Mouse (Mus musculus): ENCODE measurements at regions not wholly inside any gene's neighbourhood (a gene's known extent, or its start where the extent isn't known, plus 50 kb on each side); places are given as distances from the start of the nearest gene placed in this dataset.

DNA sequence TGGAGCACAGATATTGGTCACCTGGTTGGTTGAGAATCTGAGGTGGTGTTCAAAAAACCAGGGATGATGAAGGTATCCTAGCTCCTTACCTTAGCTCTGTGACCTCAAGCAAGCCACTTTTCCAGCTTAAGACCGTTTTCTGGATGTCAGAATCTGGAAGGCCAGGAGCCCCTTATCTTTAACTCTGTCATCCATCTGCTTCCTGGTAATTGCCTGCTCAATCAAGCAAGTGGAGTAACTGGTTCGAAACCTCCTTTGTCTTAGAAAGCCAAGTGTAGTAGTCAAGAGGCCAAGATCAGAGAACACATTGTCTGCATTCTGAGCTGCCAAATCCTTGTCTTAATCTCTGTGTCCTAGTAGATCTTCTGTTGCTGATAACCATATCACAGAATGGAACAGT is 95.9 kb upstream of the Tmem164 start:
- Histone ChIP-seq H3K4me1 (ENCODE audit: control insufficient read depth, insufficient read depth, low read length) (no peaks in the 10 kb centered on the region), H3K27ac (ENCODE audit: low read depth, low read length) (no peak overlapping the region), H3K36me3 (ENCODE audit: control insufficient read depth, insufficient read depth, low read length) (no peaks in the 10 kb centered on the region), H3K9ac (ENCODE audit: low read depth, low read length) (no peak overlapping the region), H3K9me3 (replicated peaks; ENCODE audit: control insufficient read depth, low read length) (no peaks in the 10 kb centered on the region), H3K4me2 (no peak overlapping the region), H3K4me3 (ENCODE audit: low read depth, low read length) (no peak overlapping the region), H3K27me3 (ENCODE audit: control insufficient read depth, insufficient read depth, low read length) (no peaks in the 10 kb centered on the region)
- no peak for ATAC-seq (replicated peaks; ENCODE audit: insufficient number of reproducible peaks, low FRiP score, low TSS enrichment)
- WGBS (ENCODE audit: insufficient replicate concordance), result 55% methylated on average over 2 of the region's 2 CpGs

DNA sequence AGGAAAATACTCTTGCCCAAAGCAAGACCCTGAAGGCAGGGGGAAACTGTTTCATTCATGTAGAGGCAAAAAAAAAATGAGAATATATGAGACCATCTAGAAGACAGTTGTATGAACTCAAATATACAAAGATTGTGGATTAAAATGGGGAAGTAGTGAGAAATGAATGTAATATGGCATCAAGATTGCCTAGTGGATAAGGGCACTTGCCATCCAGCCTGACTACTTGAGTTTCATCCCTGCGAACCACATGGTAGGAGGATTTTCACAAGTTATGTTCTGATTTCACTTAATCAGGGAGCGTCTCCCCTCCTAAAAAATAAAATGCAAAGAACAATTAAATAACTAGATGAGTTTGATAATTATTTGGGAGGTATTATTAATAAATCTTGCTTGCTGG is 81.8 kb upstream of the Tmem164 start:
- H3K9ac ChIP-seq (ENCODE audit: low read depth, low read length), result no peak overlapping the region
- WGBS (ENCODE audit: insufficient replicate concordance), result 78% methylated on average over 2 of the region's 2 CpGs
- H3K4me3 ChIP-seq (ENCODE audit: low read depth, low read length), result no peak overlapping the region
- H3K9me3 ChIP-seq (replicated peaks; ENCODE audit: control insufficient read depth, low read length), result no peaks in the 10 kb centered on the region
- no peak overlapping the region for H3K27ac ChIP-seq (ENCODE audit: low read depth, low read length)
- H3K36me3 ChIP-seq (ENCODE audit: control insufficient read depth, insufficient read depth, low read length), result no peaks in the 10 kb centered on the region
- H3K4me1 ChIP-seq (ENCODE audit: control insufficient read depth, insufficient read depth, low read length), result no peaks in the 10 kb centered on the region
- ATAC-seq (replicated peaks; ENCODE audit: insufficient number of reproducible peaks, low FRiP score, low TSS enrichment), result no peak
- no peaks in the 10 kb centered on the region for H3K27me3 ChIP-seq (ENCODE audit: control insufficient read depth, insufficient read depth, low read length)
- no peak overlapping the region for H3K4me2 ChIP-seq

DNA sequence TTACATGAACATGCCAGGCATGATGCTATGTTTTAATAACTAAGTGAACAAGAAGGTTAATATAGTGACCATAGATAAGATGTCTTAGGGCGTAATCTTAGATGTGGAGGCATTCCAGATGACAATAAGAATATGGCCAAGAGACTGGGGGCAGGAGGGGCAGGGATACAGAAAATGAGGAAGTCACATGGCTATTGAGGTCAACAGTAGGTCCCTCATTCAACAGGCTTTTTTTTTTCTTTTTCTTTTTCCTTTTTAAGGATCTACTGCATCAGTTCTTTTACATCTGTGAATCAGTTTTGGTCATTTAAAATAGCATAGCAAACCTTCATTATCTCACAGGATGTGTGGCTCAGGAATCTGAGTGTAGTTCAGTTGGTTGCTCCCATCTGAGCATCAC is 80.4 kb upstream of the Tmem164 start:
- no peaks in the 10 kb centered on the region for H3K9me3 ChIP-seq (replicated peaks; ENCODE audit: control insufficient read depth, low read length)
- 96% methylated on average over 1 of the region's 1 CpGs for WGBS (ENCODE audit: insufficient replicate concordance)
- H3K4me2 ChIP-seq, result no peak overlapping the region
- ATAC-seq (replicated peaks; ENCODE audit: insufficient number of reproducible peaks, low FRiP score, low TSS enrichment), result no peak
- no peak overlapping the region for H3K4me3 ChIP-seq (ENCODE audit: low read depth, low read length)
- H3K4me1 ChIP-seq (ENCODE audit: control insufficient read depth, insufficient read depth, low read length), result no peaks in the 10 kb centered on the region
- no peak overlapping the region for H3K9ac ChIP-seq (ENCODE audit: low read depth, low read length)
- H3K36me3 ChIP-seq (ENCODE audit: control insufficient read depth, insufficient read depth, low read length), result no peaks in the 10 kb centered on the region
- no peaks in the 10 kb centered on the region for H3K27me3 ChIP-seq (ENCODE audit: control insufficient read depth, insufficient read depth, low read length)
- H3K27ac ChIP-seq (ENCODE audit: low read depth, low read length), result no peak overlapping the region

DNA sequence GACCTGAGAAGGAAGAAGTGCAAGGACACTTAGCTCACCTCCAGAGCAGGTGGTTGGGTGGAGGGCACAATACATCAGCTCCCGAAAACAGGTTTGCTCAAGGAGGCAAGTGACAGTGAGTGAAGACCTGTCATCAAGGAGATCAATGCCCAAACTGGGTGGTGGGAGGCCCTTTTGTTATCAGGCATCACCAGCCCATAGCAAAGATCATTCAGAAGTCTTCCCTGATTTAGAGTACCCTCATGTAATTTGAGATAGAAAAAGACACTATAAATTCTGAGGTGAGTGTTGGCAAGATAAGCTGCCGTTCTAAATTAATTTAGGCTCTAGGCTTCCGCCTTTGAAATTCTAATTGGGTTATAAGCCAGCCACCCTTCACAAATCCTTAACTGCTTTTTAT is 76.1 kb upstream of the Tmem164 start:
- no peak overlapping the region for H3K4me2 ChIP-seq
- no peaks in the 10 kb centered on the region for H3K36me3 ChIP-seq (ENCODE audit: control insufficient read depth, insufficient read depth, low read length)
- ATAC-seq (replicated peaks; ENCODE audit: insufficient number of reproducible peaks, low FRiP score, low TSS enrichment), result no peak
- no peak overlapping the region for H3K9ac ChIP-seq (ENCODE audit: low read depth, low read length)
- H3K27ac ChIP-seq (ENCODE audit: low read depth, low read length), result no peak overlapping the region
- WGBS (ENCODE audit: insufficient replicate concordance), result 72% methylated on average over 3 of the region's 3 CpGs
- no peaks in the 10 kb centered on the region for H3K4me1 ChIP-seq (ENCODE audit: control insufficient read depth, insufficient read depth, low read length)
- H3K27me3 ChIP-seq (ENCODE audit: control insufficient read depth, insufficient read depth, low read length), result no peaks in the 10 kb centered on the region
- no peaks in the 10 kb centered on the region for H3K9me3 ChIP-seq (replicated peaks; ENCODE audit: control insufficient read depth, low read length)
- H3K4me3 ChIP-seq (ENCODE audit: low read depth, low read length), result no peak overlapping the region

DNA sequence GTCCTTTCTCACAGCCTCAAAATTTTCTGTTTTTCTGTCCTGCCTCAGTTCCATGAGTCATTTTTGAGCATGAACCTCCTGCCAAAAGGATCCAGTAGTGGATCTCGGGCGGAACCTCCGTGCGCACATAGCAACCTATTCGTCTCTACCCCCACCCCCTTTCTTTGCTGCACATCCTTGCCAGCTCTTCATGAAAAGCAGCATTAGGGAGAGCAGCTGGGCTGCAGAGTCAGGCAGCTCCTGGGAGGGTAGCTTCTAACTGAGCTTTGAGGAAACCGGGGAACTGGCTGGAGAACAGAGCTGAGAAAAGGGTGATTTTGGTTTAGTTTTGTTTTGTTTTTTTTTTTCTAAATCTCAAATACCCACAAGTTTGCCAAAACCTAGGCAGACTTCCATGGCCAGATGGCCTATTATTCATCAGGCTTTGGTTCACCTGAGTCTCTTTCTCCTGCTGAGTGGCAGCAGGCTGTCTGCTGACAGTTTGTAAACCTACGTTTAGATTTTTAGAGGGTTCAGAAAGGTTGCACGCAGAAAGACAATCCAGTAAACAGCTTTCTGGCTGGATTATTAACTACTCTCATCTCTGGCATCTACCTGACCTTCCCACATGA is 74.5 kb upstream of the Tmem164 start:
- Histone ChIP-seq H3K9ac (ENCODE audit: low read depth, low read length) (no peak overlapping the region), H3K4me1 (ENCODE audit: control insufficient read depth, insufficient read depth, low read length) (no peaks in the 10 kb centered on the region), H3K36me3 (ENCODE audit: control insufficient read depth, insufficient read depth, low read length) (no peaks in the 10 kb centered on the region), H3K9me3 (replicated peaks; ENCODE audit: control insufficient read depth, low read length) (no peaks in the 10 kb centered on the region), H3K27me3 (ENCODE audit: control insufficient read depth, insufficient read depth, low read length) (no peaks in the 10 kb centered on the region), H3K27ac (ENCODE audit: low read depth, low read length) (no peak overlapping the region), H3K4me3 (ENCODE audit: low read depth, low read length) (no peak overlapping the region), H3K4me2 (no peak overlapping the region)
- 88% methylated on average over 8 of the region's 8 CpGs for WGBS (ENCODE audit: insufficient replicate concordance)
- ATAC-seq (replicated peaks; ENCODE audit: insufficient number of reproducible peaks, low FRiP score, low TSS enrichment), result no peak

DNA sequence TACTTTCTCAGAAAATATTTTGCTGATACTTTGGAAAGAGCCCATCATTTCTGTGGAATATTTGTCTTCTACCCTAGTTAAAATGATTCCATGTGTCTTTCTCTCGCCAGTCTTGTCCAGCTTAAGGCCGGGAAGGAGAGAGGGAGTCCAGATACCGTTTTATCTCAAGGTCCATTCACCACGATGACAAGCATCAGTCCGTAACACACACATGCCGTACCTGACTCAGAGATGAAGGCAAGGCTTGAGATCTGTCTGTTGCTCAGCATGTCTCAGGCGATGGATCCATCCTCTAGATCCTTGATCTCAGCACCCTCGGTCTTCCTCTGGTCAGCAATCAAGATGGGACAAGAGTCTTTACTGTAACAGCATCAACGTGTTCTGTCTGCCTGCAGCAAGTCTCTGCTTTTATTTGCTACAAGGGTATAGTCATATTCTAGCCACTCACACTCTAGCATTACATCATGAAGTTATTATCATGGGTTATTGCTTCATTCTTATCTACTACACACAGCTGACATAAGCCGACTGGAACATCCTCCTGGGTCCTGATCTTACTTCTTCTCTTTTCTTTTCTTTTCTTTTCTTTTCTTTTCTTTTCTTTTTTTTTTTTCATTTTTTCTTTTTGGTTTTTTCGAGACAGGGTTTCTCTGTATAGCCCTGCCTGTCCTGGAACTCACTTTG is 64.9 kb upstream of the Tmem164 start:
- no peaks in the 10 kb centered on the region for H3K27me3 ChIP-seq (ENCODE audit: control insufficient read depth, insufficient read depth, low read length)
- WGBS (ENCODE audit: insufficient replicate concordance), result 85% methylated on average over 11 of the region's 11 CpGs

DNA sequence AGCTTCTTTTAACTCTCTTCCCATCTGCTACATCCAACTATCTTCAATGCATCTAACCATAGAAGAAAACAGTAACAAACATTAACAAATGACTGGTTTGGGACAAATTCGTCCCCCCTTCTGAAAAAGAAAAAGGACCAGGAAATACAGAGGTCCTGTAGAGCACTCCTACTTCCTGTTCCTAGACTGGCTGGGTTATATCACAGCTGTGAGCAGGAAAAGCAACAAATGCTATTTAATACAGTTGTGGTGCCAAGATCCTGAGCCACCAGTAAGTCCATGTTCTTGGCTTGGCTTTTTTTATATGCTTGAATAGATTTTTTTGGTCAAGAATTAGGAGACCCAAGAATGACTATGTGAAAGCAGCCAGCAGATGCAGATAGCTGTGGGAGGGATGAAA is 62.8 kb upstream of the Tmem164 start:
- H3K4me2 ChIP-seq, result no peak overlapping the region
- H3K4me1 ChIP-seq (ENCODE audit: control insufficient read depth, insufficient read depth, low read length), result no peaks in the 10 kb centered on the region
- H3K36me3 ChIP-seq (ENCODE audit: control insufficient read depth, insufficient read depth, low read length), result no peaks in the 10 kb centered on the region
- no peak for ATAC-seq (replicated peaks; ENCODE audit: insufficient number of reproducible peaks, low FRiP score, low TSS enrichment)
- 52% methylated on average over 1 of the region's 1 CpGs for WGBS (ENCODE audit: insufficient replicate concordance)
- no peak overlapping the region for H3K27ac ChIP-seq (ENCODE audit: low read depth, low read length)
- no peaks in the 10 kb centered on the region for H3K27me3 ChIP-seq (ENCODE audit: control insufficient read depth, insufficient read depth, low read length)
- H3K4me3 ChIP-seq (ENCODE audit: low read depth, low read length), result no peak overlapping the region
- H3K9ac ChIP-seq (ENCODE audit: low read depth, low read length), result no peak overlapping the region
- H3K9me3 ChIP-seq (replicated peaks; ENCODE audit: control insufficient read depth, low read length), result no peaks in the 10 kb centered on the region

More for the DNA sequence above, 64.9 kb upstream of the Tmem164 start:
- Histone ChIP-seq H3K4me2 (no peak overlapping the region), H3K36me3 (ENCODE audit: control insufficient read depth, insufficient read depth, low read length) (no peaks in the 10 kb centered on the region), H3K9ac (ENCODE audit: low read depth, low read length) (no peak overlapping the region), H3K4me1 (ENCODE audit: control insufficient read depth, insufficient read depth, low read length) (no peaks in the 10 kb centered on the region), H3K9me3 (replicated peaks; ENCODE audit: control insufficient read depth, low read length) (no peaks in the 10 kb centered on the region), H3K4me3 (ENCODE audit: low read depth, low read length) (no peak overlapping the region), H3K27ac (ENCODE audit: low read depth, low read length) (no peak overlapping the region)
- no peak for ATAC-seq (replicated peaks; ENCODE audit: insufficient number of reproducible peaks, low FRiP score, low TSS enrichment)

DNA sequence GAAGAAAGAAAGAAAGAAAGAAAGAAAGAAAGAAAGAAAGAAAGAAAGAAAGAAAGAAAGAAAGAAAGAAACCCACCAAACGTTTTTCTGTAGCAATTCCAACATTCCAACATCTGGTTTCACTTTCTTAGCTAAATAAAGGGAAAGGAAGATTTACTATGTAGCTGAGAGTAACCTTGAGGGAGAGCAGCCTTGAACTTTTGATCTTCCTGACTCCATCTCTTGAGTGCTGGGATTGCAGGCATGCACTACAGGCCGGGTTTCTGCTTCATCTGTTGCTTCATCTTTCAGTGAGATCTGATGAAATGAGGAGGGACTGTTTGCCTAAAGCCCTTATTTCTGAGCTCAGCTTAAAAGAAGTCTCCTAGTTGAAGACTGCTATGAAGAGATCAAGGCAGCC is 57.8 kb upstream of the Tmem164 start:
- Histone ChIP-seq H3K36me3 (ENCODE audit: control insufficient read depth, insufficient read depth, low read length) (no peaks in the 10 kb centered on the region), H3K4me3 (ENCODE audit: low read depth, low read length) (no peak overlapping the region), H3K4me2 (no peak overlapping the region), H3K9ac (ENCODE audit: low read depth, low read length) (no peak overlapping the region), H3K9me3 (replicated peaks; ENCODE audit: control insufficient read depth, low read length) (no peaks in the 10 kb centered on the region), H3K4me1 (ENCODE audit: control insufficient read depth, insufficient read depth, low read length) (no peaks in the 10 kb centered on the region), H3K27ac (ENCODE audit: low read depth, low read length) (no peak overlapping the region), H3K27me3 (ENCODE audit: control insufficient read depth, insufficient read depth, low read length) (no peaks in the 10 kb centered on the region)
- ATAC-seq (replicated peaks; ENCODE audit: insufficient number of reproducible peaks, low FRiP score, low TSS enrichment), result no peak
- 30% methylated on average over 2 of the region's 2 CpGs for WGBS (ENCODE audit: insufficient replicate concordance)

DNA sequence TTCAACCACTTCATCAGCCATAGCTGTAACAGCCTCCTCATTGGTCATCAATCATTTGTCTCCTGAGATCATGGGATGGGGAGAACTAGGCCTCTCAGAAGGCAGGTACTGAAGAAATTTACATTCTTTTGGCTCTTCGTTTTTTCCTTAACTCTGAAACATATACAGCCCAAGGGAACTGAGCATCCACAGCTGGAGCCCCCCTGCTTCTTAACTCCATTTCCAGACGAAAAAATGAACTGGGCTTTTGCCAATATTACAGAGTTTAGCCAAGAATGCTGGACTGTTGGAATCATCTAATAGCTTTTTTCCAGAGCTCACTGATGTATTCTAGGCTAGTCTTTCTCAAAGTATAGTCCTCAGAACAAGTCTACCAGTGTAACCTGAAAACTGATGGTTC is 57.3 kb upstream of the Tmem164 start:
- no peaks in the 10 kb centered on the region for H3K27me3 ChIP-seq (ENCODE audit: control insufficient read depth, insufficient read depth, low read length)
- H3K36me3 ChIP-seq (ENCODE audit: control insufficient read depth, insufficient read depth, low read length), result no peaks in the 10 kb centered on the region
- ATAC-seq (replicated peaks; ENCODE audit: insufficient number of reproducible peaks, low FRiP score, low TSS enrichment), result no peak
- H3K4me1 ChIP-seq (ENCODE audit: control insufficient read depth, insufficient read depth, low read length), result no peaks in the 10 kb centered on the region
- H3K9me3 ChIP-seq (replicated peaks; ENCODE audit: control insufficient read depth, low read length), result no peaks in the 10 kb centered on the region
- no peak overlapping the region for H3K9ac ChIP-seq (ENCODE audit: low read depth, low read length)
- H3K27ac ChIP-seq (ENCODE audit: low read depth, low read length), result no peak overlapping the region
- no peak overlapping the region for H3K4me3 ChIP-seq (ENCODE audit: low read depth, low read length)
- WGBS (ENCODE audit: insufficient replicate concordance), result 38% methylated on average over 2 of the region's 2 CpGs
- H3K4me2 ChIP-seq, result no peak overlapping the region
